Mouse (Mus musculus) brain, embryonic 18.5 days (tissue): ENCODE data around the gene Mindy3.

Source experiments
- DNase-seq: peaks from one replicate; pipeline ENCODE4 v3.0.0-alpha.2; 2012; ENCODE audit warnings: low read depth, low spot score

Gene Mindy3

DNA sequence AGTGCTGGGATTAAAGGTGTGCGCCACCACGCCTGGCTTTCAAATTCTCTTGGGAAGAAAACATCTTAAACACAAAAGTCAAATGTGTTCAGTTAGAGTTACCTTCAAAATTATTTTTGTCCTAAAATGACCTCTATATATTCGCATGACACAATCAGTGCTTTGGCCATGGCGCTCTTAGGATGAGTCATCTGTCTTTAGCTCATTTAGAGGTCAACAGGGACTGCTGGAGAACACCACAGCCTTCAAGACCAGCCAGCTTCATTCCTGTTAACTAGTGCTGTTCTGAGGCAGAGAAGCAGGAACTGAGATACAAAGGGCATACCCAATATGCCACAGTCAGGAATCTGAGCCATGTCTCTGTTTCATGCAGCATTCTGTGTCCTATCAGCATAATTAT, 47.9 kb downstream of the Mindy3 start:
- no peak for DNase-seq

DNA sequence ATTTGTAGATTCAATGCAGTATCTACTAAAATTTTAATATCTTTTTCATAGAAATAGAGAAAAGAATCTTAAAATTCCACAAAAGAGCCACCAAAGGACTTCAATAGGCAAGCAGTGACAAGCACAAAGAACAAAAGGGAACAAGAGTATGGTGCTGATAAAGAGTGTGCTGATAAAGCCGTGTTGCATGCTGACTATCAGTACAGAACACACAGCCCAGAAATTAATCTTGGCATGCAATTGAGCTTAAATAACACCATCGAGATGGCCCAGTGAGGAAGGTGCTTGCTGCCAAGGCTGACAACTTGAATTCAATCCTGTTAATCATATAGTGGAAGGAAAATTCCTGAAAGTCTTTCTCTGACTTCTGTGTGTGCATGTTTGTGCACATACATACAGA, 50.8 kb downstream of the Mindy3 start:
- DNase-seq, result no peak

DNA sequence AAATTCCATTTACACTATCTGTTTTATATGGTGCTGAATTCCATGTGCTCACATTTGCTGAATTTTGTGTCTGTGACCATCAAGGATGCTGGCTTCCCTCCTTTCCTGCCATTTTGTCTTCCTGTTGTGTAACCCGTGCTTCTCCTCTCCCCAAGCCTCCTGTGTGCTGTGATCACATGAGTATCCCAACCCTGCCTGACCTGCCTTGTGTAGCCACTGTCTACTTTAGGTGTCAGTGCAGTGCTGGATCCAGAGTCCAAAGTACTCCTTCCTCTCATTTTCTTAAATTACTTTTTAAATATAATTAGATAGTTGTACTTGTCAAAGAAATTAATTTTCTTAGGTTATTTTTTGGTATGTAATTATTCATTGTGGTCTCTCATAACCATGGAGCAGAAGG, 51.3 kb downstream of the Mindy3 start:
- DNase-seq, result no peak

DNA sequence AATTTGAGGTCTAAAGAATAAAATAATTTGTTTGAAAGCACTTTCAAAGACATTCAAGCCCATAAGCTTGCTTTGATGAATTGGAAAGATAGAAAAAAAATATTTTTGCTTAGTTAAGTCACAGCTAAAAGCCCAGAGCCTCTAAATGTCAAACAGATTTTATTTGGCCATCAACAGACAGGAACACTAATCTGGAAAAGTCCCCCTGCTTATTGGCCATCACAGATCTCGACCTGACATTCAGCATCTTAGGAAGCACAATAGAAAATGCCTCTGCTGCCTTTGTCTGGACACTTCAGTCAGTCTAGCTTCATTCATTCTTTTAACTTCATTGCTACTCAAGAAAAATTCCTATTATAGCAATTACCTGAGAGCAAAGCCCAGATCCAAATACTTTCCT, 58.0 kb downstream of the Mindy3 start:
- DNase-seq, result no peak

DNA sequence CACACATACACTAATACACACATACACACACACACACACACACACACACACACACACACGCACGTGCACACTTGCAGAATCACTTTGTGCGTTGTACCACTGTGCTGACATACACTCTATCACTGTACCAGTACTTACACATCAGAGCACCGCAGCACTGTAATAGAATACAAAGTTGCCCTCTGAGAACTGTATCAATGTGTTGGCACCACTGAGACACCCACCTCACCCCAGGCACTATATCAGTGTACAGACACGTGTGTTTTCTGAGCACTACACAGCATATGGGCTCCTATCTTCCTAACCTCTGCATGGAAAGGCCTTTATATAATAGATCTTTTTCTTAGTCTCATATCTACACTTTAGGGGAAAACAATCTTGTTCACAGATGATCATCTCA, 64.4 kb downstream of the Mindy3 start:
- no peak for DNase-seq

DNA sequence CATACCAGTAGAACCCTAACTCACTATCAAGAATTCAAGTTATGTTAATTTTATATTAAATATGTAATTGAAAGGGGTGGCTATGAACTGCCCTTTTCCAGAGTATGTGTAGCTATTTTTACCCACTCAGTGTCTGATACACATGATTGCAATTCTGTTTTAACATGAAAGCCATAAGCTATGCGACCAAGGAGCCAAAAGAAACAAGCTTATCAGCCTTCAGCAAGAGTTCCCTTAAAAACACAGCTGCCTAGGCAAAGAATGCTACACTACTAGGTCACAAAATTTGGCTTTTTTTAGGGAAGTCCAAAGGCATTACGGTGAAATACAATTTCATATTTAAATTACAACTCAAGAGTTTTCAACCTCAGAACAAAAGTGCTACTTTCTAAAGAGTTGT, 70.4 kb downstream of the Mindy3 start:
- DNase-seq, result no peak

DNA sequence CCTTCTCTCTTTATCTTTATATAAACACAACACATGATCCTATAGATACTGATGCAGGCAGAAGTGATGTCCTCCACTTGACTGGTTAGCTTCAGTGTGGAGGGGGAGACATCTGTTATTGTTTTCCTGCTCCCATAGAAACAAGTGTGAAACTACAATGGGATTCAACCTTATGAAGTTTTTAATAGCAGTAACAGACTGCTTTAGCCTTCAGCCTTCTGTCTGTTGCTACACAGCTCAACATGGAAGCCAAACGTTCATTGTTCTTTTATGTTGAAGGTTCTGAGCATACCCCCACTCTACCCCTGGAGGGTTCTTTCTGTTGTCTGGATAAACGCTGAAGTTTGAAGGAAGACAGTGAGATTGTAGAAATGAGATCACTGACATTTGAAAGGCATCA, 87.3 kb downstream of the Mindy3 start:
- DNase-seq, result no peak

DNA sequence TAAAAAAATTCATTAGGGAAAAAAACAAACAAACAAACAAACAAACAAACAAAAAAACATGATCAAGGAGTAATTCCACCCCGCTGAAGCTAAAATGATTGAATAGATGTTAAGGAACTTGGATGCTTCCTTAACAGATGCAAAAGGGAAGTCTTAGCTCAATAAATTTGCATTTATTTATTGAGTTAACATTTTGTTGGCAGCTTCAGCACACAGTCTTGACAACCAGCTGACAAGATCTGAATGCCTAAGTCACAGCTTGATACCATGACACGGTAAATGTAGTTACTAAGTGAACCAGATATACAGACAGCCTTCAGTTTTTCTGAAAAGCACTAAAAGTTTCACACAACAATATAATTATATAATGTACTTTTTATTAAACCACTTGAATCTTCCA, 89.7 kb downstream of the Mindy3 start:
- no peak for DNase-seq

DNA sequence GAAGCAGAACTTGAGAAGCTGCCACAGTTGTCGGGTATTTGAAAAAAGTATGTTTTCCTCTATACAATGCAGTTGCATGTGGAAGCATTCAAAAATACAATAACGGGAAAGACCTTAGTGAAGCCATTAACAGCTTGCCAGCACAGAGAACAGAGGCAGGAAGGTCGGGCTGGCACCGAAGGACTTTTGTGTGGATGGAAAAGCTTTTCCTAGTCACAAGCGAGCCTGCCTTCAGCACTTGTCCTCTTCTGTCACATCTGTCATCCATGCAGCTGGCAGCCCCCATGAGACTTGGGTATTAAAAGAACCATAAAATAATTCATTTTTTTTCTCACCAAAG, 90.2 kb downstream of the Mindy3 start:
- no peak for DNase-seq

DNA sequence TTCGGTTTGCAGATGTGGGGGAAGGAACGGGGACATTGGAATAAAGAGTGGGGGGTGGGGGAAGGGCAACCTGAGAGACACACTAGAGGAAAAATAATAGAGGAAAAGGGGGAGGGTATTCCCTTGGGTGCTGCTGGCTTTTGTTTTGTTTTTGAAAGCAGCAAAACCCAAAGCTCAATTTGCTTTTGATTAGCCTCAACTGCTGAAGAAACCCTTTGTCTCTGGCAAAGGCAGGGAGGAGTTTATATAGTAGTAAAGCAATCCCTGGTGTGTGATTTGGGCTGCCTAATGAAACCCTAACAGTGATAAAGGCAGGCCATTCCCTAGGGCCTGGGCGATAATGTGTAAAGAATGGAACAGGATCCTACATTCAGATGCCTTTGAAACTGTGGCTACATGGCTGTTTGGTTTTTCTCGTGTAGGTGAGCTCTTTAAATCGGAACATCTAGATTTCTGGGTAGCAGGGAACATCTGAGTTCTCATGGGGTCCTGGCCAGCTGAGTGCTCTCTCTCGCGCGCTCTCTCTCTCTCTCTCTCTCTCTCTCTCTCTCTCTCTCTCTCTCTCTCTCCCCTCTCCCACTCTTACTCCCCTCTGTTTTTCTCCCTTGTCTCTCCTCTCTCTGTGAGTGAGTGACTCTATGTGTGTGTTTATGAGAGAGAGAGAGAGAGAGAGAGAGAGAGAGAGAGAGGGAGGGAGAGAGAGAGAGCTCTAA, 90.8 kb downstream of the Mindy3 start:
- no peak for DNase-seq

DNA sequence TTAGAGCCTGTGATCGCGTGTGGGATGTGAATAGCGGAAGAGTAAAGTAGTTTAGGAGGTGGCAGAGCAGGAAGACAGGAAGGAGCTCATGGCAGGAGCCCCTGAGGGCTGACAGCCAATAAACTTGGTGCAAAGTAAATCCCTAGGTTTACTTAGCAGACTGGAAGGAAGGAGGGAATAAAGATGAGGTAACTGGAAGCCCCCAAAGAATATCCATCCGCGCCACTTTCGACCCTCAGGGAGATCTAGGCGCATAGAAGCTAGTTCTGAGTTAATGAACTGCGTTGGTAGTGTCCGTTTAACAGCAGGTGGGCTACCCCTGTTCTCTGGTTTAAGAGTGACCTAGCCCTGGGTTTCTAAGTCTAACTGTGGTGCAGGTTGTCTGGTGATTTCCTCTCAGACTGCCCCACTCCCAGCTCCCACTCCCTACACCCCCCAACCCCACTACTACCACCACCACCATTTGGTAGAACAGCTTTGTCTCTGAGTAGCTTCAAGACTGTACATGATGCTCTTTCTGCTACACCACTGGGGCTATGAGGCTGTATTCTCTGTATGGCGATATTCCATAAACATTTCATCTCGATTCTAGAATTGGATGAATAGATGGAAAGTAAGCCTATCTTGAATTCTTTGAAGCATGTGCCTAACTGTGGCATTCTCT, 91.4 kb downstream of the Mindy3 start:
- DNase-seq, result no peak

DNA sequence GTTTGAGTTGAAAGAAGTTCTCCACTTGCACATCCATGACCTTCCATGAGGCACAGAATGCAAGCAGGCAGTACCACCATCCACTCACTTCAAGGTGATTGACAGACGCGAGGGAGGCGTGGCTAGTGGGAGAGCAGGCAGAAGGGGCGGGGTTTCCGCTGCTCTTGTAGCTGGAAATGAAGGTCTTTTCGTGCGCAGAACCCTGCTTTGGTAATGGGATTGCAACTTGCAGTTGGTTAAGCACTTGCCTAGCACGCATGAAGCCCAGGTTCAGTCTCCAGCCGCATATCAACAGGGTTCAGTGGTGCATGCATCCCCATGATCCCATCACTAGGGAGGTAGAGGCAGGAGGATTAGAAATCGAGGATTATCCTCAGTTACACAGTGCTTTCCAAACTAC, 92.1 kb downstream of the Mindy3 start:
- DNase-seq, result no peak

DNA sequence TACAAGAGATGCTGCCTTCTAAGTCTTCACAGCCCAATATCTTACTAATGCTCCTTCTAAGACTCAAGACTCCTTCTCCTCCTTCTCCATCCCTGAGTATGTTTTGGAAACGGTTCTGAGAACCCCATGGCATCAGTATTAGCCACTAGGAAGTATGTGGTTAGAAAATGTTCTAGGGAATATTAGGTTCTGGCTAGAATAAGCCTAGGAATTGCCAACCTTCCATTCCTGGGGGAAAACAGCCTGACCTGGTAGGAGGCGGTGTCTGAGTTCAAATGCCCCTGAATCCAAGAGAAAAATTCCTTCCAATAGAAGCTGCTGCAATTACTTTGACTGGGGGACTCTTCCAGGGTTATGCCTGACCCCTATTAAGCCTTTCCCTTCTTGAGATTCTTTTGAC, 93.4 kb downstream of the Mindy3 start:
- DNase-seq, result no peak

DNA sequence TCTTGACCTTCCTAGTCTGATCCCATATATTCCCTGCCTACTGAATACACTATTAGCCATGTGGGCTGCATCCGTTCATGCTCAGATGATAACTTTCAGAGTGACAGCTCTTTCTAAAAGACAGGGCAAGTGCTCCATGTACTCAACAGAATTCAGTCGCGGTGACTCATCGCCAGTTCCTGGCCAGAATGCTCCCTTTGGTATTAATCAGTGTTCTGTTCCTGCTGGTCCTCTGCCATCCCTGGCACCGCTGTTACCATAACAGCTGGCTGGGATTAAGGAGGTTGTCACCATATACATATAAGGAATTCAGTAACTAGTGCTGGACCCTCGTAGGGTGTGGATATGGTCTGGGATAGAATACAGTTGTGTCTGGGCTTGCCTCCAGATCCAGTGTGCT, 93.9 kb downstream of the Mindy3 start:
- DNase-seq, result no peak

DNA sequence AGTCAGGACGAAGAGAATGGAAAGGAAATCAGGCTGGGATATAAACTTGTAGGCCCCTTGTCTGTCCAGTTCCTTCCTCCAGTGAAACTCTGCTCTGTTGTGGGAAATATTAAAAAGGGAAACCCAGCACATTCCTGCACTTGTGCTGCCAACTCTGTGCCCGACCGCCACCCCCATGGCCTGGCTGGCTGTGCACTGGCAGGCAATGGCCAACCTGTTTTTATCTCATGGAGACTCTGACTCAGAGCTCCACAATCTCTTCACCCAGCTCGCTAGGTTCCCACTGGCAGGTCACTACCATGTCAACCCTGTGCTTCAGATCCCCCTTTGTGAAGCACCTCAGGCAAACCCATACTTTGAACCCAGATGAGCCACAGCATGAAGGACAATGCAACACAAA, 98.4 kb downstream of the Mindy3 start:
- DNase-seq, result no peak

DNA sequence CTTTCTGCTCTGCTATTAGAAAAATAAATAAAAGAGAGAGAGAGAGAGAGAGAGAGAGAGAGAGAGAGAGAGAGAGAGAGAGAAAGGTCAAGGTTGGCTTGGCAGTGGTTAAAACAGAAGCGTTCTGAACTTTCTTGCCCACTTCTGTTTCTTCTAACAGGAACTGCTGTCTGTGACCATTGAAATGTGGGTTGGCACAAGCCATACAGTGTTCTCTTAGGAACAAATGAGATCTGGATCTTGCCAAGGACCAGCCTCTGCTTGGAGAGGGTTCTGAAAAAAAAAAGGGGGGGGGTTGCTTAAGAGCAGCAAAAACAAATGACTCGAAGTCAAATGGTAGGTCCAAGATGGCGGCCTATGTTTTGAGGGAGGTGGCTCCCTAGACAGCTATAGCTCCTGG, 100.6 kb downstream of the Mindy3 start:
- no peak for DNase-seq

DNA sequence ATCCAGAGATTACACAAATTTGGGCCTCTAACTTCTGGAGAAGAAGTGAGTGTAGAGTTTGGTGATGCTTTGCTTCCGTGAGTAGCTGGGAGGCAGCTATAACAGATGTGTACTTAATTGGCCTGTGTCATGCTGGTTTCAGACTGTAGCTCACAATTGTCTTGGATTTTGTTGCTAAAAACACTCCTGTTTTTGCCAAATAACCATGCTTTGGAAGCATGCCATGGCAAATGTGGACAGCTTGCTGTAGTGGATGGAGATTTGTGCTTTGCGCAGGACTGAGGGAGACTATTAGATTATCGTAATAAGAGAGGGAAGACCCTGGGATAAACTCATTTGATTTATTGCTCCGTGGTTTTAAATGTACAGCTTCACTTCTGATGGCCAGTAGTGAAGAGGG, 101.2 kb downstream of the Mindy3 start:
- DNase-seq, result no peak

DNA sequence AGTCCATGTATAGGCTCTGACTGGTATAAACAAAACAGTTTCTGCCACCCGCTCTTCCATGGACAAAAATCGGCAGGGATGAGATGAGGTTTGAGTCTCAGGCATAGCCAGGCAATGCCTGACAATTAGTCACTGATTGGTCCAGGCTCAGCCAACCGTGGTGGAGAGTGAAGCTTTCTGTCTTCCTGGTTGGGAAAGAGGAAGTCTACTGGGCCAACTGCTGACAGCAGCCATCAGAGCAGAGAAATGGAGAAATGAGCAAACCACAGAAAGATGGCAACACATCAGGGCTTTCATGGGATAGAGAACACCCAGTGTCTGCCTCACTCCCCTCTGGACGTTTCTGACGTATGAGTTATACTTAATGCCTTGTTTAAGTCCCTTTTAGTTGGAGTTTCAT, 101.9 kb downstream of the Mindy3 start:
- no peak for DNase-seq

DNA sequence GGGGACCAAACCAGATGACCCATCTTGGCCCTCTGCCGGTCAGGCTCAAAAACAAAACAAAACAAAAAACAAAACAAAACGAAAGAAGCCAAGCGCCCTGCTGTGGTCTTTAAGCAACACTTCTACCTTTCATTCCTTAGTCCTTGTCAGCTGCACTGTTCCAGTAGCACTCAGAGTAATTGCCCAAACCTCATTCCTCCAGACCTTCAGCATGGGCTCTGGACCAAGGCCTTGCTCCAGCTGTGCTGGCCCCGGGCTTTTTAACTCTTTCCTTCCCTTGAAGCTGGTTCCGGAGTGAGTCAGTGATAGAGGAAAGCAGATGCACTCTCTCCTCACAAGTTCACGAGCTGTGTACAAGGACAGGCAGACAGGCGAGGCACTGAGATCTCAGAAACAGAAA, 102.9 kb downstream of the Mindy3 start:
- DNase-seq, result no peak

DNA sequence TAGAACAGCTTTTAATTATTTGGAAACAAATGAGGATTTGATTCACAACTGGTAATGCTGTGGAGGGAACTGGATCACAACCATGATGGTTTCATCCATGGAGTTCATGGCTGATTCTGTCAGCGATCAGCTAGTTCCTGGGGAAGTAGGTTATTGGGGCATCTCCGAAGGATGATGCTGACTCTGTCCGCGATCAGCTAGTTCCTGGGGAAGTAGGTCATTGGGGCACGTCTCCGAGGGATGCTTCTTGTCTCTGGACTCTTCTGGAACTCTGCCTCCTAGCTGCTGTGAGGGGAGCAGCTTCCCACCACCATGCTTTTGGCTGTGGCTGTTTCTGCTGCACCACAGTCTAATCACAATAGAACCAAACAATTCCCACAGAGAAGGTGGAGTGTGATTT, 105.2 kb downstream of the Mindy3 start:
- DNase-seq, result no peak

DNA sequence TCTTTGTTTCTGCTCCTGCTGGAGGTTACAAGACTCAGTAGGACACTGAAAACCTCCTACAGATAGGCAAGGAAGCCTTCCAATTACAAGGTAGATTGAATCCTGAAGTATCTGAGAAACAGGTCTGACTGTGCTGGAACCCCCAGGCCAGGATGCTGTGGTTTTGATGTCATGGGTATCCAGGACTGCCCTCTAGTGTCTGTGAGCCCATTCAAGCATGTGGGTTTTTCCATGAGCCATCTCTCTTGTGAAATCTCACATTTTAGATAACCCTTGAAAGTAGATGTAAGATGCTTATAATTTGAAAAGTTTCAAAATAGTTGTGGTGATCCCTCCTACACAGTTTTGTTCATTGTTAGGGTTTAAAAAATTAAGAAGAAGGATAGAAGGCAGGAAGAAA, 110.8 kb downstream of the Mindy3 start:
- DNase-seq, result no peak

DNA sequence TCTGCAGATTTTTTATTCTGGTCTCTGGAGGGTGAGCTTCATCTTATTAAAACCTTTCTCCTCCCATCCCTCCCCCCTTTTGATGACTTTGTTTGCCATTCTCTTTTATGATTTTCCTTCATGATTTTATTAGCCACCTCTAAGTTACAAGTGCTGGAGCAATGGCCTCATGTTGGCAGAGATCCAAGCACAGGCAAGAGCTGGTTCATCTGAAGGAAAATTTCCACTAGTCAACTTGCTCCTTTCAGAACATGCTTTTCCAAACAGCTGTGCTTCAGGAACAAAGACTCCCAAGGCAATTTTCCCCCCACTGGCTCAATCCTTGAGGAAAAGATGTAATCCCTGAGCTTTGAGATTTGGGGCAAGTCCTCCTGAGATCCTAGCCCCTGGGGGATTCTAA, 112.0 kb downstream of the Mindy3 start:
- DNase-seq, result no peak

DNA sequence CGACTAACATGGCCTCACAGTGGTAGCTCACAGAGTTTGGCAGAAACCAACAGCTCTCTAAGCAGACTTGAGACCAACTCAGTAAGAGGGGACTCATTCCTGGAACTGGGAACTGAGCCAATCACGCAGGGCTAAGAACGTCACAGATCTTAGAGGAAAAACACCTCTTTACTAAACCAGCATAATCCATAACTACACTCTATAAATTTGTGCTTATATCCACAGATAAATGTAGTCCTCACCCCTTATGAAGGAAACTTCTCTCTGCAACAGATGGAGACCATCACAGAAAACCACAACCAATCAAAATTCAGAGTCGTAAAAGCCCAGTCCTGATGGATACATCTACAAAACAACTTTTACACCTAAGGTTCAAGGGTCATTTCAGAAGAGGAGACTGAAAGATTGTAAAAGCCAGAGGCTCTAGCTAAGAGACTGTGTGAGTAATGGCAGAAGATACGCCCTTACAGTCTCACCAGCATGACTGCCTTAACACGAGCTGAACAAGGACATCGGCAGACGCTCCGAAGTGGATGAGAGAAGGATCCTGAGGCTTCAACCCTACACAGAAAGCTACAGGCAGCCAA, 114.1 kb downstream of the Mindy3 start:
- no peak for DNase-seq
